Mouse (Mus musculus) stomach, embryonic 16.5 days (tissue): ENCODE results near the gene Ddias. TPM values are rescaled to one million over a fixed set of nuclear protein-coding genes. Genes with fewer than 3 reads are reported as not detected.
A peak's percentile ranks its signal among the peaks of the same experiment; 100 is the strongest.

Experiments used
- ATAC-seq: fragments of 200-750 bp; cut with Nextera tagmentation; 2 replicates; pipeline ENCODE4 v1.8.0; 2017; ENCODE audit warnings: moderate number of reproducible peaks, moderate TSS enrichment; ENCODE audit not compliant: insufficient read depth, low FRiP score
- H3K27ac ChIP-seq: fragments of 300-500 bp; sonication (generic); 2 replicates; pipeline ENCODE4 v1.5.1; 2014; ENCODE audit warnings: low read length
- H3K27me3 ChIP-seq: fragments of 300-500 bp; sonication (generic); 2 replicates; pipeline ENCODE4 v1.6.1; 2014; ENCODE audit warnings: low read length, control low read depth, mixed read lengths; ENCODE audit not compliant: control insufficient read depth, insufficient read depth
- H3K36me3 ChIP-seq: fragments of 300-500 bp; sonication (generic); 2 replicates; pipeline ENCODE4 v1.6.1; 2014; ENCODE audit warnings: low read length; ENCODE audit not compliant: control insufficient read depth, insufficient read depth
- H3K4me1 ChIP-seq: fragments of 300-500 bp; sonication (generic); 2 replicates; pipeline ENCODE4 v1.6.1; 2014; ENCODE audit warnings: low read length, control low read depth, mixed read lengths; ENCODE audit not compliant: control insufficient read depth, insufficient read depth
- H3K4me2 ChIP-seq: fragments of 300-500 bp; sonication (generic); 2 replicates; pipeline ENCODE4 v1.6.1; 2014; ENCODE audit warnings: low read depth, low read length, mixed read lengths
- H3K4me3 ChIP-seq: fragments of 300-500 bp; sonication (generic); replicated peaks from 2 replicates; pipeline ENCODE4 v1.5.1; 2014; ENCODE audit warnings: mild to moderate bottlenecking, low read length
- H3K9ac ChIP-seq: fragments of 300-500 bp; sonication (generic); 2 replicates; pipeline ENCODE4 v1.6.1; 2014; ENCODE audit warnings: low read length
- H3K9me3 ChIP-seq: fragments of 300-500 bp; sonication (generic); replicated peaks from 2 replicates; pipeline ENCODE4 v1.6.1; 2016; ENCODE audit warnings: low read length, control low read depth; ENCODE audit not compliant: control insufficient read depth
- WGBS: fragments of 180-500 bp; shearing (Covaris S2); extraction: QIAGEN DNeasy Blood & Tissue Kit; methylation state at CpG from one replicate; pipeline ENCODE4 v1.1.7; 2014; 5-methylcytosine and 5-hydroxymethylcytosine counted together
- polyA plus RNA-seq: library from polyadenylated mRNA; unstranded; fragments of >200 nt; fragmentation: Nextera tagmentation; extraction: Ambion mirVana; gene quantifications from 2 replicates; pipeline ENCODE4 v1.2.1, GENCODE M21; 2015

Gene Ddias
- polyA plus RNA-seq, 1 experiment from 2014 or later, result 10.6 TPM

DNA sequence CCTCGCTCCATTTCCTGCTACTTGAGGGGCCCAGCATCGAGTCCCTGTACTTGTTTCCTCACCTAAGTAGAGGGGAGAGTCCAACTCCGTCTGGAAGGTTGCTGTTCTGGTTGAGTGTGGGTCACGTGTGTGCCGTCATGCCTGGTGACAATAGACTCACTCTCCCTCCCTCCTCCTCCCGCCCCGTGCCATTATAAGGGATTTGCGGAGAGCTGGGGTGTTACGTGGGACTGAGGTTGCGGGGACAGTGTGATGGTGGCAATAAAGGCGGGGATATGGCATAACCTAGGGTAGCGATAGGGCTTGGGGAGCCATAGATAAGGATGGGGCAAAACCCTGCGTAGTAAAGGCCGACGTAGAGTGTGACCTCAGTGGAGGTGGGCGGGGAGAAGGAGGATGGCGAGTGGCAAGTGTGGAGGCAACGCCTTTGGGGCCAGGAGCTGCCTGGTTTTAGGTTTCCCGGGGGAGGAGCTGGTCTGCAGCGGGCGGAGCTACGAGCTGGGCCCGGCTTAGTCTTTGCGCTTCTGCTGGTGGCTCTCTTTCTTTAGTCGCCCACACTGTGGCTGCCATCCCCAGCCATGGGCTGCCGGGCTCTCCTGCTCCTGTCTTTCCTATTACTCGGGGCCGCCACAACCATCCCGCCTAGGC lies 838 bp upstream of the Ddias start:
- Histone ChIP-seq H3K36me3 (no peaks in the 10 kb centered on the region), H3K9ac (peak overlapping the region; percentile 76), H3K27me3 (no peaks in the 10 kb centered on the region), H3K9me3 (no peaks in the 10 kb centered on the region), H3K4me1 (peaks cover 18% of the 10 kb centered on the region), H3K4me3 (peak overlapping the region; percentile 76), H3K4me2 (peak overlapping the region; percentile 86), H3K27ac (peak overlapping the region; percentile 96)
- ATAC-seq, result peak; percentile 91
- WGBS, result under 1% methylated on average over 29 of the region's 29 CpGs

DNA sequence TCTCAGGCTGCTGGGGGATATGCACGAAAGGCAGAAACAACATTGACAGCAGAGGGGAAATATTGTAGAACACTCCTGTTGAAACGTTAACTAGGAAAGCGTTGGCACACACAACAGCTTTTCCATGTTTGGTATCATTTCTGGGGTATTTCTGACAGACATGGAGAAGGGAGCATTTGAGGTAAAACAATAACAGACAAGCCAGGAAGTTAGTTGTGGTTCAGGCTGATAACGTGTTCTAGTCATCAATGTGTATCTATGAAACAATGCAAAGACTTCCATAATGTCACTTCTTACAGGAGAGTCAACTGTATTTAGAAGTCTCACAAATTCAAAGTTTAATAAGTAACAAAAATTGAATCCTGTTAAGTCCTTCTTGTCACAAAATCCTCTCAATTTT lies 2.5 kb downstream of the Ddias start:
- Histone ChIP-seq H3K36me3 (no peaks in the 10 kb centered on the region), H3K27me3 (no peaks in the 10 kb centered on the region), H3K4me1 (peaks cover 16% of the 10 kb centered on the region), H3K27ac (no peak overlapping the region), H3K9me3 (no peaks in the 10 kb centered on the region), H3K4me2 (no peak overlapping the region), H3K9ac (no peak overlapping the region), H3K4me3 (no peak overlapping the region)
- WGBS, result 84% methylated on average over 4 of the region's 4 CpGs
- no peak for ATAC-seq

DNA sequence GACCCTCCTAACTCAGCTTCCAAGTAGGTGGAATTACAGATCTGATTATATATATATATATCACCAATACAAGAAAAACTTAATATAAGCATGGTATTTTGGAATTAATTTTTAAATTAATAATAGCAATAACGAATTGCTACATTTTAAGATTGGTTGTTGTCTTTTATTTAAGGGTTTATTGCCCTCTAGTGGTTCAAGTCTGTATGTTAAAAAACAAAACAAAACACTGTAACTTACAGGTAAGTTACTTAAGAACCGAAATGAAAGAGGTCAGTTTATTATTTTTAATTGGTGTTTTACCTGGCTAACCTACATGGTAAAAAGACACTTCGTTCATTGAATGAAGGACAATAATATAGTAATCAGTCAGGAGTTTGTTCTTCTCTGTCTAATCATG lies 3.9 kb downstream of the Ddias start:
- H3K4me2 ChIP-seq, result no peak overlapping the region
- H3K9ac ChIP-seq, result no peak overlapping the region
- no peak overlapping the region for H3K27ac ChIP-seq
- H3K27me3 ChIP-seq, result no peaks in the 10 kb centered on the region
- 67% methylated on average over 3 of the region's 3 CpGs for WGBS
- H3K4me3 ChIP-seq, result no peak overlapping the region
- no peak for ATAC-seq
- no peaks in the 10 kb centered on the region for H3K9me3 ChIP-seq
- no peaks in the 10 kb centered on the region for H3K36me3 ChIP-seq
- H3K4me1 ChIP-seq, result peaks cover 7% of the 10 kb centered on the region

DNA sequence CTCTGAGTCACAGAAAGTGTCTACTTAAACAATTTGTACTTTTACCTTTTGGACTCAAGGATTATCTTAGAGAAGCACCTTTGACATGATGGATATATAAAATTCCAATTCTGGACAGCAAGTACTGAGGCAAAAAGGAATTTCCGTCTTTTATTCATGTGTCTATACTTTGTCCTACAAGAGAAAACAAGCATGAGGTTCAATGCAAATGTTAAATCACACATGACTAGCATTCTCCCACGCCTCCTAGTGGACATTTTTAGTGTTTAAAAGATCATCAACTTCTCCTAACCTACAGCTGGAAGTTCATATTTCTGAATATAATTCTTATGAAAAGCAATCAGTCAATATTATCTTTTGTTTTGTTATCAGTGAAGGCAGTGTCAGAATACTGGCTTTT lies 7.5 kb downstream of the Ddias start:
- no peak for ATAC-seq
- WGBS, result 21% methylated on average over 2 of the region's 2 CpGs

DNA sequence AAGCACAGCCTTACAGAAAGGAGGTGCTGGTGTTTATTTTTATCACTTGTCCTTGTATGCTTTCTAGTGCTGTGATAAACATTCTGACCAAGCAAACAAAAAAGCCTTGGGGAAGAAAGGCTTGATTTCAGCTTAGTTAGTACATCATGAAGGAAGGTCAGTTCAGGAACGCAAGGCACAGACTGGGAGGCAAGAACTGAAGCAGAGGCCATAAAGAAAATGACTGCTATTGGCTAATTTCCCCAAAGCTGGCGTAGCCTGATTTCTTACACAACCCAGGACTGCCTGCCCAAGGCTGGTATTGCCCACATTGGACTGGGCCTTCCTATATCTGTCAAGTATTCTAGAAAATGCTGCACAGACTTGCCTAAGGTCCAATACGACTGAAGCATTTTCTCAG lies 25.8 kb downstream of the Ddias start:
- WGBS, result 82% methylated on average over 3 of the region's 3 CpGs

More for the DNA sequence above, 7.5 kb downstream of the Ddias start:
- Histone ChIP-seq H3K27me3 (no peaks in the 10 kb centered on the region), H3K9me3 (no peaks in the 10 kb centered on the region), H3K4me1 (no peaks in the 10 kb centered on the region), H3K36me3 (no peaks in the 10 kb centered on the region), H3K4me3 (no peak overlapping the region), H3K9ac (no peak overlapping the region), H3K27ac (no peak overlapping the region), H3K4me2 (no peak overlapping the region)

DNA sequence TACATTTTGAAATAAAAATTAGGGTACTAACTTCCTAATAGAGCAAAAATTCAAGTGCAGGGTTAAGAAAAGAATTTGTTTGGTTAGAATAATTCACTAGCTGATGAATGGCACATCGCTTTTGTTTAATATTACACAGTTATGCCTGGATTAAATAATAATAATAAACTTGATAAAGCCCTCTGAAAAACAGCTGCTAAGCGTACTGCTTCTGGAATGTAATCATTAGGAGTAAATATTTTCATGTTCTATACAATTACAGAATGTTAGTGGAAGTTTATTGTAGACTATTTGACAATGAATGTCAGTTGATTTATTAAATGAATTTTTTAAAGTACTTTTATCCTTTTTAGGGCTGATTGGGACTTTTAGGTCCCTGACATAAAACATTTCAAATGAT lies 31.8 kb downstream of the Ddias start:
- Histone ChIP-seq H3K4me1 (no peaks in the 10 kb centered on the region), H3K27ac (no peak overlapping the region)
- peak; percentile 60; the same call in 1 of the 2 replicates for ATAC-seq

More for the DNA sequence above, 25.8 kb downstream of the Ddias start:
- no peaks in the 10 kb centered on the region for H3K9me3 ChIP-seq
- no peak overlapping the region for H3K27ac ChIP-seq
- H3K9ac ChIP-seq, result no peak overlapping the region
- H3K4me1 ChIP-seq, result no peaks in the 10 kb centered on the region
- H3K36me3 ChIP-seq, result no peaks in the 10 kb centered on the region
- H3K4me3 ChIP-seq, result no peak overlapping the region
- H3K4me2 ChIP-seq, result no peak overlapping the region
- no peaks in the 10 kb centered on the region for H3K27me3 ChIP-seq
- no peak for ATAC-seq

DNA sequence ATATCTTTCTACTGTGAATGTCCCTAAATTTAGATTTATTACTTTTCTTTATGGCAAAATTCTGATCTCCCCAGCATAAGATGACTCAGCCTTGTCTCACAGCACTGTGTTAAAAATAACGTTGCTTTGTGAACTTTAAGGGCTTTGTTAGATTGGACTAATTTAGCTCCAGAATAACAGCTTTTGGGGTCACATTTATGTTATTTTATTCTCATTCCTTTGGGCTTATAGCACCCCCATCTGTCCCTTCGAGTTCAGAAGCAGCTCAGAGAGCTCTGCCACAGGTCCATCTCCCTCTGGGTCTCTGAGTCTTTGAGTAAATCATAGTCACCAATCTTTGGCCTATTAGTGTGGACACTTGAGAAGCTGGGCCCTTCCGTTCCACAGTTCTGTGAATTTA lies 36.1 kb downstream of the Ddias start:
- H3K9ac ChIP-seq, result no peak overlapping the region
- no peaks in the 10 kb centered on the region for H3K27me3 ChIP-seq
- no peak for ATAC-seq
- no peaks in the 10 kb centered on the region for H3K9me3 ChIP-seq
- H3K4me3 ChIP-seq, result no peak overlapping the region
- H3K27ac ChIP-seq, result no peak overlapping the region
- no peaks in the 10 kb centered on the region for H3K4me1 ChIP-seq
- H3K4me2 ChIP-seq, result no peak overlapping the region
- 57% methylated on average over 3 of the region's 3 CpGs for WGBS
- no peaks in the 10 kb centered on the region for H3K36me3 ChIP-seq

More for the DNA sequence above, 31.8 kb downstream of the Ddias start:
- no peak overlapping the region for H3K4me2 ChIP-seq
- H3K36me3 ChIP-seq, result no peaks in the 10 kb centered on the region
- H3K9ac ChIP-seq, result no peak overlapping the region
- no peaks in the 10 kb centered on the region for H3K9me3 ChIP-seq
- WGBS, result 43% methylated on average over 2 of the region's 2 CpGs
- no peak overlapping the region for H3K4me3 ChIP-seq
- H3K27me3 ChIP-seq, result no peaks in the 10 kb centered on the region

DNA sequence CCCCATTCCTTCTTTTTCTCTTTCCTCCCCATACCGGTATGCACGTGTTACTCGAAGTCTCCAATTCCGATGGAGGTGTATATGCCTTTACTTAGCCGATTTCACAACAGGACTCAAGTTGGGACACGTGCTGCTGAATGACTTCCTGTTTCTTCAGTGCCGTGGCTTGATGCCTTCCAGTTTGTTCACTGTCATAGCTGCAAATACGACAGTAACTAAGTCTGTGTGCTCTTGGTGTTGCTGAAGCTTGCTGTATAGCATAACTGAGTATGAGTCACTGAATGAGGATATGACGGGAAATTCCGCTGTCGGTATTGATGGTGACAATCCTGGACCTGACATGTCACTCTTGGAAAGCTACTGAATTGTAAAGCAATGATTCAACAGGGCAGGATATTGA lies 36.8 kb downstream of the Ddias start:
- Histone ChIP-seq H3K36me3 (no peaks in the 10 kb centered on the region), H3K9me3 (no peaks in the 10 kb centered on the region), H3K27me3 (no peaks in the 10 kb centered on the region), H3K4me1 (no peaks in the 10 kb centered on the region), H3K4me3 (no peak overlapping the region), H3K9ac (no peak overlapping the region), H3K27ac (no peak overlapping the region), H3K4me2 (no peak overlapping the region)
- no peak for ATAC-seq
- 70% methylated on average over 11 of the region's 11 CpGs for WGBS

DNA sequence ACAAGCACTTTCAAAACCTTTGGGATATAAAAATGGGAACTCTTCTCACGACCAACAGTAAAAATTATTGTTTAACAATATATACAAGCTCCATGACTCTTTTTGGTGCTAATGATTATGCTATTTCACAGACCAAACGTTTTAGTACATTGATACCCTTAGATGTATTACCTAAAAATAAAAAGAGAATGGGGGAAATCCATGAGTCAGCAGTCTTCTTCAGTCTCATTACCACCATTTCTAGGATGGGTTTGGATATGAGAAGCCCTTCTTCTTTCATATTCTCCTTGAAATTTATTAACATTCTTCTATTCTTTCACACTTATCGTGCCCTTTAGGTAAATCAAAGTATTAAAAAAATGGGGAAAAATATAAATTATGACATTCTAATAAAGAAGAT lies 37.6 kb downstream of the Ddias start:
- H3K27me3 ChIP-seq, result no peaks in the 10 kb centered on the region
- 78% methylated on average over 3 of the region's 3 CpGs for WGBS
- no peaks in the 10 kb centered on the region for H3K4me1 ChIP-seq
- H3K27ac ChIP-seq, result no peak overlapping the region
- no peak overlapping the region for H3K9ac ChIP-seq
- H3K4me2 ChIP-seq, result no peak overlapping the region
- no peak for ATAC-seq
- no peak overlapping the region for H3K4me3 ChIP-seq
- H3K9me3 ChIP-seq, result no peaks in the 10 kb centered on the region
- H3K36me3 ChIP-seq, result no peaks in the 10 kb centered on the region
